Mouse (Mus musculus): ENCODE data around the gene Atf7.

- TF ChIP-seq CTCF (IDR thresholded peaks at IDR 0.05; ENCODE audit: low read depth) = no peak
- no peak for TF ChIP-seq EP300 (optimal IDR thresholded peaks at IDR 0.05)
Observed at GRCm38 (mm10) chr15:102624291-102624969, 834 bp downstream of the Atf7 start.
